In the genomic region with DNA sequence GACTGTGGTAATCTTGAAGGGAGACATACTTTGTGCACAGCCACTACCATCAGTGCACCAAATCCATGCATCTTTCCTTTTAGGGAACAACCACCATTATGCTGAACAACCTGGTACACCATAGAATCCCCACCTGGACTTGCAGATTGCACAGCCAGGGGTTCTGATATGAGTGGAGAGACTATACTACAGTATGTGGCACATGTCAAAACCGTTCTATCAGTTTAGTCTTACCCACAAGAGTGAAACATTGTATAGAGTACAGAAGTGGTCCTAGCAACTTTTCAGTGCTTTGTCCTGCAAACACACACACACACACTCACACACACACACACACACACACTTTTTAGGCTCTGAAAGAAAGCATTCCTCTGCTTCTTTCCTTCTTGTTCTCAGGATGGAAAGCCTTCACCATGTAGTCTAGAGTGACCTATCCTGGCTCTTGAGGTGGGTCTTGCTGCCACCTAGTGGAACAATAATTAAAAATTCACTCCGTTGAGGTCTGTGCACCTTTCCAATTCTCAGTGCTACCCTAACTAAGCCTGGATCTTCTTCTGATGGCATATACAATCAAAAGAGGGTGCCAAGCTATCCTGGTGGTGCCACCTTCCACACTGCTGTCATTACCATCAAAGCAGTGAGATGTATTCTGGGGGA, we compare ENCODE assay signal across 9 mouse cellular contexts. TPM values are rescaled to one million over a fixed set of nuclear protein-coding genes. Genes with fewer than 3 reads are reported as not detected.
A peak's percentile ranks its signal among the peaks of the same experiment; 100 is the strongest.
DNase-seq lines count a peak whose midpoint lies in the region; ATAC-seq and TF ChIP-seq lines count a peak whose summit lies in the region.
"Had no signal": no experiment of that assay in that cellular context is flagged by ENCODE, and none has a peak within 500 bp of the region (broad histone marks: within the 10 kb centered on the region; RNA-seq: fewer than 3 reads in every experiment).

No protein-coding gene starts in this region.

- H3K9me3 ChIP-seq in E14TG2a.4 (ENCODE audit: low read length) = 0 out of 2 replicates have a peak, but pooled peaks cover 4% of the 10 kb centered on the region
- no peaks in the 10 kb centered on the region for H3K9me3 ChIP-seq in embryonic facial prominence, embryonic 12.5 days
- H3K9me3 ChIP-seq in stomach, embryonic 16.5 days (replicated peaks; ENCODE audit: control insufficient read depth, low read length) = no peaks in the 10 kb centered on the region

- no peaks in the 10 kb centered on the region for H3K27me3 ChIP-seq in E14TG2a.4 (ENCODE audit: insufficient read depth, low read length)
- no peaks in the 10 kb centered on the region for H3K27me3 ChIP-seq in embryonic facial prominence, embryonic 12.5 days
- no peaks in the 10 kb centered on the region for H3K27me3 ChIP-seq in stomach, embryonic 16.5 days (ENCODE audit: control insufficient read depth, insufficient read depth, low read length)

- no peaks in the 10 kb centered on the region for H3K36me3 ChIP-seq in E14TG2a.4 (ENCODE audit: insufficient read depth, low read length)
- H3K36me3 ChIP-seq in embryonic facial prominence, embryonic 12.5 days = no peaks in the 10 kb centered on the region
- no peaks in the 10 kb centered on the region for H3K36me3 ChIP-seq in stomach, embryonic 16.5 days (ENCODE audit: control insufficient read depth, insufficient read depth, low read length)

- DNase-seq in layer of hippocampus, adult 11-12 months (ENCODE audit: low spot score) = peak; percentile 63
- no peak for DNase-seq in layer of hippocampus, postnatal 36 days
- DNase-seq in kidney, adult 11 months = peak; percentile 43
- peak; percentile 58 for DNase-seq in lung, postnatal 10 days
- DNase-seq in urinary bladder, postnatal 10 days (ENCODE audit: low spot score) = no peak

- 47% methylated on average over 2 of the region's 2 CpGs for WGBS in embryonic facial prominence, embryonic 12.5 days
- 45% methylated on average over 2 of the region's 2 CpGs for WGBS in stomach, embryonic 16.5 days

- TF ChIP-seq CTCF in E14TG2a.4 (conservative IDR thresholded peaks at IDR 0.05; ENCODE audit: low read length) = peak; percentile 28

- no peaks in the 10 kb centered on the region for H3K4me1 ChIP-seq in E14TG2a.4 (replicated peaks; ENCODE audit: low read depth, low read length)
- 0 out of 2 replicates have a peak, but pooled peaks cover 6% of the 10 kb centered on the region for H3K4me1 ChIP-seq in embryonic facial prominence, embryonic 12.5 days
- peaks cover 12% of the 10 kb centered on the region for H3K4me1 ChIP-seq in stomach, embryonic 16.5 days (ENCODE audit: control insufficient read depth, insufficient read depth, low read length)

- no peak overlapping the region for H3K4me2 ChIP-seq in embryonic facial prominence, embryonic 12.5 days (replicated peaks)
- no peak overlapping the region for H3K4me2 ChIP-seq in stomach, embryonic 16.5 days (ENCODE audit: low read depth, low read length)

- H3K4me3 ChIP-seq in E14TG2a.4 (replicated peaks; ENCODE audit: low read length) = no peak overlapping the region
- H3K4me3 ChIP-seq in embryonic facial prominence, embryonic 12.5 days = no peak overlapping the region
- H3K4me3 ChIP-seq in stomach, embryonic 16.5 days (replicated peaks; ENCODE audit: low read length) = no peak overlapping the region

- ATAC-seq in embryonic facial prominence, embryonic 12.5 days (ENCODE audit: insufficient number of reproducible peaks, insufficient read depth, low FRiP score, low TSS enrichment) = peak; percentile 75
- ATAC-seq in stomach, embryonic 16.5 days (ENCODE audit: insufficient read depth, low FRiP score) = peak; percentile 68; the same call in 1 of the 2 replicates

- H3K27ac ChIP-seq in embryonic facial prominence, embryonic 12.5 days = no peak overlapping the region
- H3K27ac ChIP-seq in stomach, embryonic 16.5 days (ENCODE audit: low read length) = no peak overlapping the region

- H3K9ac ChIP-seq in embryonic facial prominence, embryonic 12.5 days = no peak overlapping the region
- H3K9ac ChIP-seq in stomach, embryonic 16.5 days (ENCODE audit: low read length) = no peak overlapping the region

RNA-seq across cellular contexts. Expression of gene Tmem52b, which starts 5.5 kb away (rescaled TPM):
- total RNA-seq in layer of hippocampus, postnatal 36 days (2021) = not detected
- polyA plus RNA-seq in embryonic facial prominence, embryonic 12.5 days (2016; fragmentation: Nextera tagmentation; extraction: Ambion mirVana) = not detected in 2 replicates
- polyA plus RNA-seq in stomach, embryonic 16.5 days (2015; fragmentation: Nextera tagmentation; extraction: Ambion mirVana) = not detected in 2 replicates
- total RNA-seq: left cerebral cortex, postnatal 10 days had no signal

RNA-seq across cellular contexts. Expression of gene Olr1, which starts 10.9 kb away (rescaled TPM):
- not detected for total RNA-seq in layer of hippocampus, postnatal 36 days (2021)
- polyA plus RNA-seq in embryonic facial prominence, embryonic 12.5 days (2016; fragmentation: Nextera tagmentation; extraction: Ambion mirVana) = 0.04 TPM in 1 of 2 replicates, not detected in the other
- polyA plus RNA-seq in stomach, embryonic 16.5 days (2015; fragmentation: Nextera tagmentation; extraction: Ambion mirVana) = 0.07 and 0.15 TPM in 2 replicates
- total RNA-seq: left cerebral cortex, postnatal 10 days had no signal

RNA-seq across cellular contexts. Expression of gene Gabarapl1, which starts 15.1 kb away (rescaled TPM):
- total RNA-seq in layer of hippocampus, postnatal 36 days (2021) = 100 to 1,000 TPM; 613 to 662 TPM
- polyA plus RNA-seq in embryonic facial prominence, embryonic 12.5 days (2016; fragmentation: Nextera tagmentation; extraction: Ambion mirVana) = 56.4 and 56.6 TPM in 2 replicates
- polyA plus RNA-seq in stomach, embryonic 16.5 days (2015; fragmentation: Nextera tagmentation; extraction: Ambion mirVana) = 42.8 and 44.6 TPM in 2 replicates

RNA-seq across cellular contexts. Expression of gene Klre1, which starts 59.8 kb away (rescaled TPM):
- not detected for total RNA-seq in layer of hippocampus, postnatal 36 days (2021)
- not detected in 2 replicates for polyA plus RNA-seq in embryonic facial prominence, embryonic 12.5 days (2016; fragmentation: Nextera tagmentation; extraction: Ambion mirVana)
- polyA plus RNA-seq in stomach, embryonic 16.5 days (2015; fragmentation: Nextera tagmentation; extraction: Ambion mirVana) = not detected in 2 replicates
- total RNA-seq: left cerebral cortex, postnatal 10 days had no signal

Comparison
In these comparisons a context has a peak if more than half of its experiments do, and no peak if none do; other contexts are left out.
1. DNase-seq: peak in layer of hippocampus, adult 11-12 months (single experiment), kidney, adult 11 months (single experiment) and lung, postnatal 10 days (single experiment); none in layer of hippocampus, postnatal 36 days (0 of 2) and urinary bladder, postnatal 10 days (single experiment).